10 mouse cellular contexts compared by ENCODE assay signal in genomic region chr14:30584497-30585251, GRCm38 (mm10). TPM values are rescaled to one million over a fixed set of nuclear protein-coding genes. Genes with fewer than 3 reads are reported as not detected.
DNase-seq lines count a peak whose midpoint lies in the region; ATAC-seq and TF ChIP-seq lines count a peak whose summit lies in the region.
"Had no signal": no experiment of that assay in that cellular context is flagged by ENCODE, and none has a peak within 500 bp of the region (broad histone marks: within the 10 kb centered on the region; RNA-seq: fewer than 3 reads in every experiment).

No protein-coding gene starts in this region.

- no peak overlapping the region for H3K4me3 ChIP-seq in forebrain, embryonic 11.5 days (ENCODE audit: low read depth, low read length)
- no peak overlapping the region for H3K4me3 ChIP-seq in forebrain, postnatal 0 days (ENCODE audit: low read depth, low read length)
- H3K4me3 ChIP-seq in kidney, embryonic 16.5 days (ENCODE audit: low read length) = no peak overlapping the region
- no peak overlapping the region for H3K4me3 ChIP-seq in kidney, adult 2 months (ENCODE audit: insufficient read depth, low read depth, low read length)
- peak overlapping the region; percentile 58; the same call in 1 of the 2 replicates for H3K4me3 ChIP-seq in G1E (ENCODE audit: low read depth, low read length)
- H3K4me3 ChIP-seq in limb, embryonic 13.5 days = no peak overlapping the region

- H3K9me3 ChIP-seq in forebrain, embryonic 11.5 days (ENCODE audit: control insufficient read depth, low read length) = no peaks in the 10 kb centered on the region
- H3K9me3 ChIP-seq in forebrain, postnatal 0 days (ENCODE audit: low read length) = no peaks in the 10 kb centered on the region
- H3K9me3 ChIP-seq in kidney, embryonic 16.5 days (ENCODE audit: low read length) = no peaks in the 10 kb centered on the region
- H3K9me3 ChIP-seq in G1E (replicated peaks) = no peaks in the 10 kb centered on the region
- no peaks in the 10 kb centered on the region for H3K9me3 ChIP-seq in limb, embryonic 13.5 days

- peak overlapping the region; percentile 20; the same call in 1 of the 2 replicates for H3K9ac ChIP-seq in forebrain, embryonic 11.5 days (ENCODE audit: low read length)
- no peak overlapping the region for H3K9ac ChIP-seq in forebrain, postnatal 0 days
- H3K9ac ChIP-seq in kidney, embryonic 16.5 days (replicated peaks; ENCODE audit: low read length) = peak overlapping the region; percentile 41; the same call in 1 of the 2 replicates
- H3K9ac ChIP-seq in limb, embryonic 13.5 days = 0 out of 2 replicates have a peak overlapping the region, but pooled peaks have one; percentile 13

- TF ChIP-seq POLR2A in kidney, adult 2 months (IDR thresholded peaks at IDR 0.05; ENCODE audit: low read depth, low read length) = no peak

- ATAC-seq in forebrain, embryonic 11.5 days (replicated peaks; ENCODE audit: low FRiP score) = no peak
- no peak for ATAC-seq in forebrain, postnatal 0 days
- 0 out of 2 replicates have a peak, but pooled peaks have one; percentile 41 for ATAC-seq in kidney, embryonic 16.5 days (ENCODE audit: low FRiP score, low TSS enrichment)
- ATAC-seq in G1E (ENCODE audit: extremely low read depth, insufficient number of reproducible peaks, low FRiP score, poor library complexity, severe bottlenecking) = no peak; the same call in 1 of the 2 replicates
- peak; percentile 53; the same call in 1 of the 2 replicates for ATAC-seq in limb, embryonic 13.5 days (ENCODE audit: low FRiP score, low read depth)

- H3K4me1 ChIP-seq in forebrain, embryonic 11.5 days (replicated peaks; ENCODE audit: control insufficient read depth, insufficient read depth, low read length) = peaks cover 7% of the 10 kb centered on the region; the same call in 1 of the 2 replicates
- H3K4me1 ChIP-seq in forebrain, postnatal 0 days (ENCODE audit: insufficient read depth) = 0 out of 2 replicates have a peak, but pooled peaks cover 3% of the 10 kb centered on the region
- H3K4me1 ChIP-seq in kidney, embryonic 16.5 days (ENCODE audit: insufficient read depth, low read length) = peaks cover 11% of the 10 kb centered on the region
- H3K4me1 ChIP-seq in kidney, adult 2 months (ENCODE audit: control insufficient read depth, insufficient read depth, low read length) = no peaks in the 10 kb centered on the region
- peaks cover 45% of the 10 kb centered on the region for H3K4me1 ChIP-seq in G1E (ENCODE audit: insufficient read depth, low read depth, low read length)
- peaks cover 34% of the 10 kb centered on the region for H3K4me1 ChIP-seq in limb, embryonic 13.5 days

- TF ChIP-seq CTCF in forebrain, postnatal 0 days (IDR thresholded peaks at IDR 0.05; ENCODE audit: low read depth) = no peak
- TF ChIP-seq CTCF in kidney, adult 2 months (conservative IDR thresholded peaks at IDR 0.05; ENCODE audit: insufficient read depth, insufficient read length, low read depth, low read length) = no peak
- TF ChIP-seq CTCF in G1E (IDR thresholded peaks at IDR 0.05; ENCODE audit: low read depth, low read length) = no peak

- DNase-seq in forebrain, embryonic 11.5 days (ENCODE audit: low spot score) = no peak
- no peak for DNase-seq in forebrain, postnatal 0 days
- no peak for DNase-seq in kidney, adult 2 months
- no peak for DNase-seq in G1E (ENCODE audit: low spot score)
- no peak for DNase-seq in yolk sac, embryonic 10.5 days (ENCODE audit: low spot score)
- no peak for DNase-seq in kidney, postnatal 36 days
- DNase-seq: cerebellum, adult 2 months; kidney, postnatal 25 days had no signal

- no peaks in the 10 kb centered on the region for H3K36me3 ChIP-seq in forebrain, embryonic 11.5 days (ENCODE audit: control insufficient read depth, insufficient read depth, low read length)
- no peaks in the 10 kb centered on the region for H3K36me3 ChIP-seq in forebrain, postnatal 0 days (ENCODE audit: insufficient read depth)
- no peaks in the 10 kb centered on the region for H3K36me3 ChIP-seq in kidney, embryonic 16.5 days (ENCODE audit: insufficient read depth, low read length)
- H3K36me3 ChIP-seq in kidney, adult 2 months (ENCODE audit: control insufficient read depth, insufficient read depth, low read length) = no peaks in the 10 kb centered on the region
- no peaks in the 10 kb centered on the region for H3K36me3 ChIP-seq in G1E (replicated peaks)
- no peaks in the 10 kb centered on the region for H3K36me3 ChIP-seq in limb, embryonic 13.5 days

- WGBS in forebrain, embryonic 11.5 days = 44% methylated on average over 19 of the region's 19 CpGs
- 46% methylated on average over 19 of the region's 19 CpGs for WGBS in forebrain, postnatal 0 days
- 43% methylated on average over 19 of the region's 19 CpGs for WGBS in kidney, embryonic 16.5 days
- WGBS in kidney, adult 2 months = 67% methylated on average over 19 of the region's 19 CpGs
- WGBS in limb, embryonic 13.5 days = 46% methylated on average over 19 of the region's 19 CpGs

- H3K4me2 ChIP-seq in forebrain, embryonic 11.5 days (ENCODE audit: low read depth, low read length, severe bottlenecking) = no peak overlapping the region
- H3K4me2 ChIP-seq in forebrain, postnatal 0 days (ENCODE audit: low read depth) = no peak overlapping the region
- H3K4me2 ChIP-seq in kidney, embryonic 16.5 days (replicated peaks; ENCODE audit: low read depth, low read length) = no peak overlapping the region
- no peak overlapping the region for H3K4me2 ChIP-seq in limb, embryonic 13.5 days (replicated peaks)

- no peak overlapping the region for H3K27ac ChIP-seq in forebrain, embryonic 11.5 days (ENCODE audit: low read depth, low read length)
- no peak overlapping the region for H3K27ac ChIP-seq in forebrain, postnatal 0 days (ENCODE audit: low read depth, low read length)
- no peak overlapping the region for H3K27ac ChIP-seq in kidney, embryonic 16.5 days (ENCODE audit: low read length)
- no peak overlapping the region for H3K27ac ChIP-seq in kidney, adult 2 months (ENCODE audit: insufficient read depth, low read depth, low read length)
- H3K27ac ChIP-seq in limb, embryonic 13.5 days = no peak overlapping the region

- H3K27me3 ChIP-seq in forebrain, embryonic 11.5 days (ENCODE audit: control insufficient read depth, insufficient read depth, low read length) = no peaks in the 10 kb centered on the region
- H3K27me3 ChIP-seq in forebrain, postnatal 0 days (ENCODE audit: insufficient read depth, low read length) = no peaks in the 10 kb centered on the region
- no peaks in the 10 kb centered on the region for H3K27me3 ChIP-seq in kidney, embryonic 16.5 days (ENCODE audit: insufficient read depth, low read length)
- H3K27me3 ChIP-seq in kidney, adult 2 months (replicated peaks; ENCODE audit: control insufficient read depth, insufficient read depth, low read length) = no peaks in the 10 kb centered on the region
- H3K27me3 ChIP-seq in G1E (ENCODE audit: insufficient read depth, low read length) = peaks cover 2% of the 10 kb centered on the region; the same call in 1 of the 2 replicates
- no peaks in the 10 kb centered on the region for H3K27me3 ChIP-seq in limb, embryonic 13.5 days

RNA-seq across cellular contexts. Expression of gene Tkt, which starts 36.5 kb away (rescaled TPM):
- 118 and 135 TPM in 2 replicates for polyA plus RNA-seq in forebrain, embryonic 11.5 days (2014; fragmentation: Nextera tagmentation; extraction: Ambion mirVana)
- total RNA-seq in forebrain, postnatal 0 days (2014; rRNA removed) = 374 and 390 TPM in 2 replicates
- polyA plus RNA-seq in forebrain, postnatal 0 days (2015; fragmentation: Nextera tagmentation; extraction: Ambion mirVana) = 278 and 281 TPM in 2 replicates
- polyA plus RNA-seq in kidney, embryonic 16.5 days (2015; fragmentation: Nextera tagmentation; extraction: Ambion mirVana) = 314 TPM in 2 replicates
- 393 and 447 TPM in 2 replicates for polyA plus RNA-seq in kidney, adult 2 months (2012; rRNA removed)
- total RNA-seq in G1E (2014; fragmentation: Nextera tagmentation) (143 and 146 TPM in 2 replicates), G1E (2017) (550 and 661 TPM in 2 replicates)
- 1,030 and 1,086 TPM in 2 replicates for polyA plus RNA-seq in G1E (2012)
- polyA plus RNA-seq in limb, embryonic 13.5 days (2015; fragmentation: Nextera tagmentation; extraction: Ambion mirVana) = 228 and 235 TPM in 2 replicates

RNA-seq across cellular contexts. Expression of gene Prkcd, which starts 41.3 kb away (rescaled TPM):
- polyA plus RNA-seq in forebrain, embryonic 11.5 days (2014; fragmentation: Nextera tagmentation; extraction: Ambion mirVana) = 26.2 and 26.8 TPM in 2 replicates
- total RNA-seq in forebrain, postnatal 0 days (2014; rRNA removed) = 25.0 and 29.6 TPM in 2 replicates
- polyA plus RNA-seq in forebrain, postnatal 0 days (2015; fragmentation: Nextera tagmentation; extraction: Ambion mirVana) = 19.3 and 19.8 TPM in 2 replicates
- 48.9 and 52.4 TPM in 2 replicates for polyA plus RNA-seq in kidney, embryonic 16.5 days (2015; fragmentation: Nextera tagmentation; extraction: Ambion mirVana)
- 80.6 and 96.2 TPM in 2 replicates for polyA plus RNA-seq in kidney, adult 2 months (2012; rRNA removed)
- total RNA-seq in G1E (2014; fragmentation: Nextera tagmentation) = 31.3 and 43.9 TPM in 2 replicates
- 130 and 138 TPM in 2 replicates for total RNA-seq in G1E (2017)
- polyA plus RNA-seq in G1E (2012) = 37.0 and 43.6 TPM in 2 replicates
- polyA plus RNA-seq in limb, embryonic 13.5 days (2015; fragmentation: Nextera tagmentation; extraction: Ambion mirVana) = 50.8 and 58.5 TPM in 2 replicates

Comparison
In these comparisons a context has a peak if more than half of its experiments do, and no peak if none do; other contexts are left out.
1. ATAC-seq: peak in kidney, embryonic 16.5 days (single experiment) and limb, embryonic 13.5 days (single experiment); none in forebrain, embryonic 11.5 days (single experiment), forebrain, postnatal 0 days (single experiment) and G1E (single experiment).